Mouse (Mus musculus): ENCODE measurements around the gene Enpp5. TPM values are rescaled to one million over a fixed set of nuclear protein-coding genes. Genes with fewer than 3 reads are reported as not detected.

Enpp5 gene
- not detected in 2 replicates for polyA plus RNA-seq (2012)

GRCm38 (mm10) chr17:44078631-44079350 lies at the start of gene Enpp5:
Enpp5 (plus strand) TSS chr17:44078813.
- no peak for TF ChIP-seq GATA1 (IDR thresholded peaks at IDR 0.05; ENCODE audit: low read length)

DNA sequence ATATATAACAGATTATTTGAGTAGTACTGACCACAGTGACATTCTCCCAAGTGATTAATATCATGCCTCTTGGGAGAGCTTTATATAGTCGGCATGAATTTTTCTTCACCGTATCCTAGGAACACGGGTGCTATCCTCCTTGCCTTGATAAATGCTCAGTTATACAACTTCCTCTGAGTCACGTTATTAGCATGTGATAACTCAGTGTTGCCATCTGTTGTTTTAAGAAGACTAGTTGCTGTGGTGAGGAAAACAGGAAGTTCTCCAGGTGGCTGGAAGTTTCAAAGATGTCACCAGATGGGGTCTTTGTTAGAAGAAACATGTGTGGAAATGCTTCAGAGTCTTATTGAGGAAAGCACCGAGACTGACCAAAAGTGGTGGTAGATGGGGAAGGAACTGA lies 49.0 kb upstream of the Enpp5 start:
- no peak for TF ChIP-seq GATA1 (IDR thresholded peaks at IDR 0.05; ENCODE audit: low read length)

GRCm38 (mm10) chr17:44030776-44031587 lies 47.6 kb upstream of the Enpp5 start:
- no peak for TF ChIP-seq GATA1 (IDR thresholded peaks at IDR 0.05; ENCODE audit: low read length)

- TF ChIP-seq GATA1 (IDR thresholded peaks at IDR 0.05; ENCODE audit: low read length), result no peak
Observed at GRCm38 (mm10) chr17:44035005-44035404, 43.6 kb upstream of the Enpp5 start.

GRCm38 (mm10) chr17:44038656-44039055 lies 40.0 kb upstream of the Enpp5 start:
- no peak for TF ChIP-seq GATA1 (IDR thresholded peaks at IDR 0.05; ENCODE audit: low read length)

DNA sequence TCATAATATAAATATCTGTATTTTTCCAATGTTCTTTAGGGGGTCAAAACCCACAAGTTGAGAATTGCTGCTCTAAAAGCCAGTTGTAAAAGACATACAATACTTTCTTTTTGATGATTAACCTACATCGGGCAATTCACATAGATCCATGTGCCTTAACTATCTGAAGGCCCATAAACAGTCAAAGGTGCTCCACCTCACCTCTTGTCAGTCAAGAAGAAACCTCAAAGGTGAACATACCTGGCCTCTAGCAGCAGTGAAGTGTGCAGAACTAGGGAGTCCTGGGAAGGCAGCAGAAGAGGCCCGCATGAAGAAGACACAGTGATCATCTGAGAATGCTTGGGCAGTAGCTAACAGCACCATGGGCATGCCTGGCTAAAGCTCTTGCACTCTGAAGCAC lies 38.2 kb upstream of the Enpp5 start:
- TF ChIP-seq GATA1 (IDR thresholded peaks at IDR 0.05; ENCODE audit: low read length), result no peak

GRCm38 (mm10) chr17:44042301-44042700 lies 36.3 kb upstream of the Enpp5 start:
- TF ChIP-seq GATA1 (IDR thresholded peaks at IDR 0.05; ENCODE audit: low read length), result no peak

GRCm38 (mm10) chr17:44042861-44043260 lies 35.8 kb upstream of the Enpp5 start:
- no peak for TF ChIP-seq GATA1 (IDR thresholded peaks at IDR 0.05; ENCODE audit: low read length)

DNA sequence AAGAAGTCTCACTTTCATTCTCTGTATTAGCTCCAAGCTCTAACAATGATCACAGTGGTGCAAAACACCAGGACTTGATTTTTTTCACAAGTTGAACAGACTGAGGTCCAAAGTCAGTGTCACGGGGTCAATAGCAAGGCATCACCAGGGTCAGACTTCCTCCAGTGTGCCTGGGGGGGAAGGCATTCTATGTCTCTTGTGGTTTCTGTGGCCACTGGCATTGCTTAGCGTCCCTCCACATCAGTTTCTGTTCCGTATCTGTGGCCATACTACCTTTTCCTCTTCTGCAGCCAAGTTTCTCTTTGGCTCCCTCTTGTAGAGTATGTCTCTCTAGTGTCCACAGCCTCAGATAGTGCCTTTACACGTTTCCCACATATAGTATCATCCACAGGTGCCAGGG lies 25.2 kb upstream of the Enpp5 start:
- TF ChIP-seq GATA1 (IDR thresholded peaks at IDR 0.05; ENCODE audit: low read length), result no peak

DNA sequence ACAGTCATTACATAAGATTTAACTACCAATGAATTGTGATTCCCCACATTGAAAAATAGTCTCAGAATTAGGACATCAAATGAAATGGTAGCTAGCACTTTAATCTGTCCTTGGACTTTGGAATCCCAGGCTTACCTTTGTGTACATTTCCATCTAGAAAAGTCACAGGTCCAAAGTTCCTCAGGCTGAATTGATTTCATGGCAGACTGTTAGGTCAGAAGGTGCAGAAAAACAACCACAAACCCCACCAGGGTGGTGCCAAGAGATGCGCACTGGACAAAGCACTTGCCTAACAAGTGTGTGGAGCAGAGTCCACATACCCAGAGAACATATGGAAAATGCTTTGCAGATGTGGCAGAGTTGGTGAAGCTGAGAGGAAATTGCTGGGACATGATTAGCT lies 21.5 kb upstream of the Enpp5 start:
- no peak for TF ChIP-seq GATA1 (IDR thresholded peaks at IDR 0.05; ENCODE audit: low read length)

DNA sequence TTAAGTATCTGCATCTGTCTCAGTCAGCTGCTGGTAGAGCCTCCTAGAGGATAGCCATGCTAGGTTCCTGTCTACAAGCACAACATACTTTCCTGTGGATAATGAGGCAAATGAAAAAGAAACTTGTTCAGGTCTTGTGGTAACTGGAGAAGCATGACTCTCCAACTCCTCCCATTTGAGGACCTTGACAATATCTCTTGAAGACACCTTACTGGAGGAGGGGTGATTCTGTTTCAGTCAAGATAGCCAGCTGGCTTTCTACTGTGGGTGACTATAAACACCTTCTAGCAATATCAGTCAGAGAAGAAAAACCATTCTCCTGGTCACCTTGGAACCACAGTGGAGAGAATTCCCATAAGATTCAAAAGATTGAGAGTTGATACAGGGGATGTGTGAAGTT lies 20.5 kb upstream of the Enpp5 start:
- no peak for TF ChIP-seq GATA1 (IDR thresholded peaks at IDR 0.05; ENCODE audit: low read length)

- TF ChIP-seq GATA1 (IDR thresholded peaks at IDR 0.05; ENCODE audit: low read length), result no peak
Observed at GRCm38 (mm10) chr17:44060781-44061180, 17.8 kb upstream of the Enpp5 start.

GRCm38 (mm10) chr17:44061289-44061890 lies 17.2 kb upstream of the Enpp5 start:
- no peak for TF ChIP-seq GATA1 (IDR thresholded peaks at IDR 0.05; ENCODE audit: low read length)

GRCm38 (mm10) chr17:44068876-44069275 lies 9.7 kb upstream of the Enpp5 start:
- no peak for TF ChIP-seq GATA1 (IDR thresholded peaks at IDR 0.05; ENCODE audit: low read length)

GRCm38 (mm10) chr17:44071680-44072079 lies 6.9 kb upstream of the Enpp5 start:
- TF ChIP-seq GATA1 (IDR thresholded peaks at IDR 0.05; ENCODE audit: low read length), result no peak

- TF ChIP-seq GATA1 (IDR thresholded peaks at IDR 0.05; ENCODE audit: low read length), result no peak
Observed at GRCm38 (mm10) chr17:44075601-44076000, 3.0 kb upstream of the Enpp5 start.

Measured in G1E-ER4 (cell line).